Mouse (Mus musculus) frontal cortex, postnatal 14 days (tissue): ENCODE results near the gene Eif2b4.
"Not testable (repeated sequence)": the region's sequence is repeated elsewhere in the genome, so short reads cannot be mapped to it uniquely, and the experiment has no call there.

Source experiments
- DNase-seq, 2 experiments: peaks; one replicate each; pipeline ENCODE4 v3.0.0; 2022; ENCODE audit warnings: low spot score in 2 of 2

Eif2b4 gene

DNA sequence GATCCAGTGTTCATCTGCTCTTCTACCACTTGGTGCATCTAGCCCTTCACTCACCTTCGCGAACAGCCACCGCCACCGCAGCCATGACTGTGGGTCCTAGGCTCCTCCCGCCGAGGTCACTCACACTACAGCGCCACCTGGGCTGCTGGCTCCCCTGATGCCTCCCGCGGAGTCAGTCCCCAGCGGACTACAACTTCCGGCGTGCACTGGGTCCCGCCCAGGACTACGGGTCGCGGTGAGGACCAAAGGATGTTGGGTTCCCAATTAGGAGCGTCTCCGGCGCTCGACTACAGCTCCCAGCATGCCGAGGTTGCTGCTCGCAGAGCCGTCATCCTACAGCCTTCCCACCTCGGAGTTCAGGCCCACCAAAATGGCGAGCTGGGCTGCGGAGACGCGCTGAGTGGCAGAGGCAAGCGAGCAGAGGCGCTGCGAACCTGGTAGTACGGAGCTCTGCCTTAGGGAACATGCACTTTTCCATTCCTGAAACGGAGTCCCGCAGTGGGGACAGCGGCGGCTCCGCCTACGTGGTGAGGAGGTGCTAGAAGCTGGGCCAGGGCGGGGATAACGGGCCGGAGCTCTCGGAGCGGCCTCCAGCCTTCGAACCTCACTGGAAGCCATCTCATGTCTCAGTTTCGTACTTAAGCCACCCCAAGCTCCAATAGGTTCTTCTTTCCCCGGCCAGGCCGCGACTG, at the start of gene Eif2b4, which contains the start of gene Snx17:
Eif2b4 (minus strand) TSS at position 492 of the 692 bp plus-strand sequence.
Snx17 (plus strand) TSS at position 289 of the 692 bp plus-strand sequence.
- peak; percentile 98 to 99 for DNase-seq

GRCm38 (mm10) chr5:31242191-31242590, 49.0 kb upstream of the Eif2b4 start:
- DNase-seq, result no peak

GRCm38 (mm10) chr5:31241522-31242034, 48.3 kb upstream of the Eif2b4 start:
- DNase-seq, result no peak

DNA sequence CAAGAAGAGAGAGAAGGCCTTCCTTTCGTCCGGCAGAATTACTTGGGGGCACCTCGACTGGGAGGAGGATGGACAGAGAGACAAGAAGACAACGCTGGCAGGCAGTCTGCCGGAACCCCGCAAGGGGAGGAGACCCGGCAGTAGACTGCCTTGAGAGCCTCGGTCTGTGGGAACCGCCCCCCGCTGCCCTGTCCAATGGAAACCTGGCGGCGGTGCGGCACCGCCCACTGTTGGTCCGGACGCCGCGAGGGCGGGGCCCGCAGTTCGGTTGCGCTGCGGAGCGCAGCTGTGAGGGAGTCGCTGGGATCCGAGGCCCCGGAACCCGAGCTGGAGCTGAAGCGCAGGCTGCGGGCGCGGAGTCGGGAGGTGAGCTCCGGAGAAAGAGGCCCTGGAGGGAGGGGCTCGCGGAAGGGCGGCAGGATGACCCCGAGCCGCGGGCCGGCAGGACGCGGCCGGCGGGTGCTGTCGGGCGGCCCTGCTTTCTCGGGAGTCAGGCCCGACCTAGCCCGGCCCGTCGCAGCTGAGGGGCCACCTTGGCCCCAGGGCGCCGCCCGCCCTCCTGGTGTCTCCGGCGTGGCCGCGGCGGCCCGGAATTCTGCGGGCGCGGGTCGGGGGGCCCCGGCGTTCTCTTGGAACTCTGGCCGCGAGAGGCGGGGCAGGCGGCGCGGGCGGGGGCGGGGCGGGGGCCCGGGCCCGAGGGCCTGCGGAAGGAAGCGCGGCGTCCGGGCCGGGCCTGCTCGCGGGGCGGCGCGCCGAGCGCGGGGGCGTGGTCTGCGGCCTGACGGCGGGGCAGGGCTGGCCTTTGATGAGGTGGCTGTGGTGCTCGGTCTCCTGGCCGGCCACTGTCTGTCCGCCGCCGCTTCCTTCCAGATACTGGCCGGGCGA, 47.6 kb upstream of the Eif2b4 start, which contains the start of the genes Nrbp1 and Gm9970:
Nrbp1 (plus strand) TSS at position 228 of the 885 bp plus-strand sequence.
Gm9970 (minus strand) TSS at position 596 of the 885 bp plus-strand sequence.
- DNase-seq, result peak; percentile 89 to 94

DNA sequence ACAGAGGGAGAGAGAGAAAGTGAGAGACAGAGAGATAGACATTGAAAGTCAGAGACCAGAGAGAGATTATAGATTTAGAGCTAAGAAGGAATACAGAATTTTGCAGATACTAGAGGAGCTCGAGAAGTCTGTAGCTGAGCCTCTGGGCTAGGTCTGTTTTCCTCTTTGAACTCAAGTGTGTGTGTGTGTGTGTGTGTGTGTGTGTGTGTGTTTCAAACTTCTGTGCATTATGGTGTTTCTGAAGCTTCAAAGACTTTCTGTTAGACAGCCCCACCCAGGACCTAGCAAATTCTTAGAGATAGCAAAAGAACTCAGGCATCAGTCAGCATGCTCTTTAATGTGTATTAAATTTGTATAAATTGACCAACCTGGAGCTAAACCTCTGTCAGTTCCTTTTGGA, 33.4 kb upstream of the Eif2b4 start:
- DNase-seq, result no peak

GRCm38 (mm10) chr5:31222696-31223095, 29.5 kb upstream of the Eif2b4 start:
- DNase-seq, result no peak

GRCm38 (mm10) chr5:31221304-31221945, 28.2 kb upstream of the Eif2b4 start:
- DNase-seq, result no peak

GRCm38 (mm10) chr5:31220448-31221303, 27.4 kb upstream of the Eif2b4 start, which contains the start of gene Ppm1g:
Gene Ppm1g, minus strand, starts transcription at chr5:31220687.
- DNase-seq, result peak; percentile 91 to 94

DNA sequence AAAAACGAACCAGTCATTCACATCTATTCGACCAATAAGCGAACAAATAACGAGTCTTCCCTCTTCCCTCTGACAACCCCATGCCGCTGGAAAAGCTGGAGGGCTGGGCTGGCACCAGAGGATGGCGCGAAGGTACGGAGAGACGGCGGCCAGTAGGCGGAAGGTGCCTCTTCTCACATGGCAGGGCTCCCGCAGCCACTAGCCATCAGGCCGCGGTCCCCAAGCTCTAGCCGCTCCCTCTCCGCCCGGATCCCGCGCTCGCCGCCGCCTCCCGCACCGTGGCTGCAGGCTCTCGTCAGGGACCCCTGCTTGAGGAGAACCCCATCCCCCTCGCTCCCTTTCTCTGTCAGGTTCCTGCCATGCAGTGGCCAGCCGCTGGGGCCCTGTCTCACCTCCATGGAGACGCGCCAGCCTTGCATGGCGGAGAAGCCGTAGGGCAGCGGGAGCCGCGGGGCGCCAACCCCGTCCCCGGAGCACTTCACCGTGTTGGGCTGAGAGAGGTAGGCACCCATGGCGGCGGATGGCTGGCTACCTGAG, 26.7 kb upstream of the Eif2b4 start:
- peak in 1 of 2 experiments; percentile 38 for DNase-seq

- no peak for DNase-seq
These were observed 26.2 kb upstream of the Eif2b4 start for GRCm38 (mm10) chr5:31219474-31219873.

GRCm38 (mm10) chr5:31219070-31219469, 25.8 kb upstream of the Eif2b4 start:
- DNase-seq, result no peak

DNA sequence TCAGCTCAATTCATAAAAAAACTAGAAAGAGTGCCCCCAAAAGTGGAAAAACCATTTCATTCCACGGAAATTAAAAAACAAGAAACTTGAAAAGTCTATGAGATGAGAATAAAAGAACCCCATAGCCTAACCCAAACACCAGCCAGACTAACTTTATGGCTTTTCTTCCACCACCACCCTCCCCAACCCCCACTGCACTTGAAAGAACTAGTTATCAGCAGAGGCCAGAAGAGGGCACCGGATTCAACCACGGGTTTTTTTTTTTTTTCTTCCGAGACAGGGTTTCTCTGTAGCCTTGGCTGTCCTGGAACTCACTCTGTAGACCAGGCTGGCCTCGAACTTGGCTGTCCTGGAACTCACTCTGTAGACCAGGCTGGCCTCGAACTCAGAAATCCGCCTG, 25.1 kb upstream of the Eif2b4 start:
- no peak for DNase-seq

GRCm38 (mm10) chr5:31216554-31216953, 23.3 kb upstream of the Eif2b4 start:
- not testable (repeated sequence) for DNase-seq

DNA sequence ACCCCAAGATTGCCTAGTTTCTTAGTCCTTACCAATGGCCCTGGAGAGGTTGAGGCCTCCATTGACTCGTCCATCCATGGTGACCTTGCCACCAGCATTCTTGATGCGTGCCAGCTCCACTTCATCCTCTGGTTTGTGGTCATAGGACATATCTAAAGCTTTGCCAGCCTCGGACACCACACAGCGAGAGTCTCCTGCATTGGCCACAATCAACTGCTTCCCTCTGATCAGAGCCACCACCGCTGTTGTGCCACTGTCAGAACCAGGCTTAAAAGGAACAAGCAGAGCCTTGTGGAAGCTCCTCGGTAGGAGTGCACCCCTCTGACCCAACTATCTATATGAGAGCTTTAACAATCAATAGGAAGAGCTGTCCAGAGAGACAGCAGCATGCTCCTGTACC, 11.2 kb upstream of the Eif2b4 start:
- DNase-seq, result no peak

GRCm38 (mm10) chr5:31203866-31204265, 10.6 kb upstream of the Eif2b4 start:
- no peak for DNase-seq

- no peak for DNase-seq
These were observed 9.7 kb upstream of the Eif2b4 start for GRCm38 (mm10) chr5:31202933-31203332.

DNA sequence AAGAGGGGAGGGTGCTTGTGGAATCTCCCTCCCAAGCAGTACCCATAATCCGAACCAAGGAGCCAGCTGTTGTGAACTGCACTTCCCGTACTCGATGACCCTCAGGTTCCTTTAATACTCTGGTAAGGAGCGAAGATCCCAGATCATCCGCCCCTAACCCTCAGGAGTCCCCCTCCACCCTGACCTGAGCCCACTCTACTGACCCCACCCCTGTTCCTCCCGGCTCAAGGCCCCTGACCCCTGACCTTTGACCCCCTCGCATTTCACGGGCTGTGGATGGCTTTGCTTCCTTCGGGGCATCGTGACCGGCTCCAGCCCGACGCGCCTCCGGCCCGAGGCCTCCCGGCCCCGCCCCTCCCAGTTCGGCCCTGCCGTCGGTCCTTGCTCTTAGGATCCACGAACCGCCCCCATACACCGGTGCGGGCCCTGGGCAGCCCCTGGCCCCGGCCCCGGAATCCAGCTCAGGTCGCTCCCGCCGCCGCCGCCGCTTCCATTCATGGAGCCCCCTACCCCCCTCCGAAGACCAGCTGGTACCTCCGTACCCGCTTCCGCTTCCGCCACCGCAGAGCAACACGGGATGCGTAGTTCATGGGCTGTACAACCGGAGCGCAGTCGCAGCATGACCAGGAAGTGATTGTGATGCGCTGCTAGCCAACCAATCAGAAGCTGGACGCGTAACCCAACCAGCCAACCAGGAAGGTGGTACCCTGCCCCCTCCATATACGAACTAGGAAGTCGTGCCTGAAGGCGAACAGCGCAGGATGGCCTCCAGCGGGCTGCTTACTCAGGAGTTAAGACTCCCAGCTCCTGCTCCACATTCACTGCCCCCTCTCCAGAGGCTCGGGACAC, 8.7 kb upstream of the Eif2b4 start, which contains the start of gene Zfp513:
Zfp513 (minus strand) TSS at position 562 of the 849 bp plus-strand sequence.
- peak; percentile 96 to 98 for DNase-seq

DNA sequence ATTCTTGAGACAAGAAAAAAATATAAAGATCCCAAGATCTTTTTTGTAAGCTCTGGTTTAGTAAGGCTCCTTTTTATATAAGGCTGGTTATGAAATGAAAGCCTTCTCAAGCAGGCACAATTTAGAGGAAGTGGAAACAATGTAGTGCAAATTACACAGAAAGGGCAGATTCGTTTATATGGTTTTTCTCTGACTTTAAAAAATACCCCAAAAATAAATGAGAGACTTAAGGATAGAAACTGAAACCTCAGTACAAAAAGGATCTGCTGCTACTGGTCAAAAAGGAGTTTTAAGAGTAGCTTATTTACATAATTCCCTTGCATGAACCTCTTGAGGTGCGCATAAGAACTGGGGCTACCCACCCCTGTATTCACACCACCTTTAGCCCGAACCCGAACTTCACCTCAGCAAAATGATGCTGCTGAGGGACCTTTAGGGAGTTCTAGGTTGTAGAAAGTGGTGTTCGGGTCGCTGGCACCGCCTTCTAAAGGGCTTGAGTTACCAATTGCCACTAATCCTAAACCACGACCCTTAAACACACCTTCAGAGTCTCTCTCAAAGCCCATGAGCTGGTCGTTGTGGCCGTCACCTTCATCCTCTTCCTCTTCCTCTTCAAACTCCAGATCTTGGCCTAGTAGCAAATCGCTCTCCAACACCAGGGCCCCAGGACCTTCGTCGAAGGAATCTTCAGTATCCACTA, 8.0 kb upstream of the Eif2b4 start:
- DNase-seq, result no peak

- DNase-seq, result no peak
These were observed 7.1 kb upstream of the Eif2b4 start for GRCm38 (mm10) chr5:31200327-31200768.
